Mouse (Mus musculus): ENCODE data around the gene Tmprss13. TPM values are rescaled to one million over a fixed set of nuclear protein-coding genes. Genes with fewer than 3 reads are reported as not detected.

Tmprss13 gene
- not detected for total RNA-seq (2021)
- long read RNA-seq, result 0 reads

DNA sequence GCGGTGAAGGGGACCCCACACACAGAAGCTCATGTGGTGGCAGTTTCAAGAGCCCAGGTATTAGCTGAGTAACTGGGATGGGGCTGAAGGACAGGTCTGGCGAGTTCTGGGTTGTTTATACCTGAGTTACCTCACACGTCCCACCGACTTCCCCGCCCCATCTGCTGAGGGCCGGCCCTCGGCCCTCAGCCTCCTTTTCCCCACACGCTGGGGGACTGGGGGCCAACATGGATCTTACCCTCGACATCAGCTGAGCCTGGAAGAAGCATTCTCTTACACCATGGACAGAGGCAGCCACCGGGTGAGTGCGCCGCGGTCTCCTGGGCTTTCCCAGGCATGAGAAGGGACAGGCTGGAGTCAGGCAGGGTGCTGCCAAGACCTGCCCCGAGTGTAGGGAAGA lies at the start of gene Tmprss13:
TSS of gene Tmprss13 (plus strand) at position 246 of the 400 bp plus-strand sequence.
- no peak for DNase-seq (ENCODE audit: low spot score in 2 of 2)

DNA sequence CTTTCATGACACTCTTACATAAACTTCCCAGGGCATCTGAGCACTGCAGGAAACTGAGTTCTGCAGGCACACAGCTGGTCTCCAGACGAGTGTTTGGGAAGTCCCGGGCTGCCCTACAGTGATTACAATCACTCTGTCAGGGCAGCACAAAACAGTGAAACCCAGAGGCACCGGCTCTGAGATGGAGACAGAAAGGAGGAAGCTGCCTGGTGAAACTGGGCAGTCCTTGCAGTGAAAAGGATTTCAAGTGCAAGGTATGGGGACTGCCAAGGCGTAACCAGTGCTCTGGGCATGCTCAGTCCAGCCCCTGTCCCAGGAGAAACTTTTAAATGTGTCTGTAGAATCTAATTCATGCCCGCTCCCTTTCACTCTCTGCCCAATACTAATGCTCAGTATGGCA lies 46.7 kb upstream of the Tmprss13 start:
- DNase-seq (ENCODE audit: low spot score in 2 of 2), result no peak

DNA sequence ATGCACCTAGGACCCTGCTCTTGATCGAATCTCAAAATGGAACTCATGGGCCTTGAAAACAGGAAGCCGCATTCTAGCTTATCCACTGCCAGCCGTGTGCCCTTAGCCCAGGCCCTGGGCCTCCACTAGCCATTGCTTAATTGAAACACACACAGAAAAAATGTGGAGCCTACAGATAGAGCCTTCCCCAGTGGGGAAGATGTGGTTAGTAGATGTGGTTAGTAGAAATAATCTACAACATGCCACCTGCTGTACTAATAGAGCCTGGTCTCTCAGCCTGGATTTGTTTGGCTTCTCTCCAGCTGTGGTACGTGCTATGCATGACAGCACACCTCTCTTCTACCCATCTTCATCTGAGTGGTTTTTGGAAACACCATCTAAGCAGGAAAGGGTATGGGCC lies 44.7 kb upstream of the Tmprss13 start:
- no peak for DNase-seq (ENCODE audit: low spot score in 2 of 2)

DNA sequence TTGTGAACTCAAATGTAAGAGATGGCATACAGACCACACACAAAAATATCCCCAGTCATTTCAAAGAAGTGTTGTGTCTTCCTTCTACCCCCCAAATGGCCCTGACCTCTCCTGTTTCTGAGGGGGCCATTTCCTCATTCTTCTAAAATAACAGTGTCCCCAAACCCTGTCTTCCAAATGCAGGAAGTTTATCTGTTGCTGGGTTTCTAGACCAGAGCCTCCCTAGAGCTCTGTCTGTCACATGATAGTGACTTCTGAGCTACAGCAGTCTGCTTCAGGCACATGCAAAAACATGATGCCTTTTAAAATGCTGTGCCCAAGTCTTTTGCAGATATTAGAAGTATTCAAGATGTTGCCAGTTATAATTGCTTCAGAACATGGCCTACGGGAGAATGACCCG lies 44.3 kb upstream of the Tmprss13 start:
- DNase-seq (ENCODE audit: low spot score in 2 of 2), result no peak

DNA sequence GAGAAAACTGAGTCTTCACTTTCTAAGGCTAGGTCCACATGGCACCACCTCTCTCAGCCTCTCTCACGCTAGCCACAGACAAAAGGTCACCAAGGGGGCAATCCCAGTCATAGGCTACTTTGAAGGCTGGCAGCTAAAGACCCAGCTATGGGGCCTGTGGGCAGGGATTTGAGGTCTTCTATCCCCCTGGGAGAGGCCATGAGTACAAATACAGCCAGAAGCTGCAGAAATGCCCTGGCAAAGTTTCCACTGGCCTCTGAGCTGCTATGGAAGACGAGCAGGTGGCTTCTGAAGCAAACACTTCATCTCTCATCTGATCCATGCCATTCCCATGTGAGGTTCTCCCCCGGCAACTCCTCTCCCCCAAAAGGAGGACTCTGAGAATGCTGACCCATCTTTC lies 38.8 kb upstream of the Tmprss13 start:
- DNase-seq (ENCODE audit: low spot score in 2 of 2), result no peak

DNA sequence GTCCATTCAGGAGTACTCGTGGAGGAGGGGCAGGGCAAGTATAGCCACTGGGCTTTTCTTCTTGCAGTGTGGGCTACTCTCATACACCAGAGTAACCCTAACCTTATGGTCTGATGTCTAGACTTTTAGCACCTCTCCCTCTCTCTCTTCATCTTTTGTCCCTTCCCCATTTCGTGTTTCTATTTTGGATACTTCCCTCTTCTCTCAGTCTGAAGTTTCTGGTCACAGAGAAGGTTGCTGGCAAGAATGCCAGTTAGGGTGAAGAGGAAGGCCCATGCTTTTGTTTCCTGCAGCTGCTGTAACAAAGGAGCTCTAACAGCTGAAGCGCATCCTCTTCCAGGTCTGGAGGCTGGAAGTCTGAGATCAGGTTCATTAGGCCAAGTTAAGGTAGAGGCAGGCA lies 38.0 kb upstream of the Tmprss13 start:
- DNase-seq (ENCODE audit: low spot score in 2 of 2), result no peak

DNA sequence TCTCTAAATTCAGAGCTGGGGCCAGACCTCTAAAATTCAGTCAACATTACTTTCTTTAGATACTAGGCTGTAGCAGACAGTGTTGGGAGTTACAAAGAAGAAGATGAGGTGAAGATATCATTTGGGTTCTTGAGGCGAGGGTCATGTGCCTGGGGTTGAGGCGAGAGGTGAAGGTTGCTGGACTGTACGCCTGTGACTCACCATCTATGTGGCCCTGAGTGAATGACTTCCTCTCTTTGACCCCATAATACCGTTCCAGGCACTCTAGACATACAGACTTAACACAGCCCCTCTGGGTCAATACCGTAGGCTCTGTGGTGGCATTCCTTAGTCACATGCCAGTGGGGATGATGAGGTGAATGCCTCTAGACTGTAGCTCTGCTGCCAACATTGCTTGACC lies 36.4 kb upstream of the Tmprss13 start:
- no peak for DNase-seq (ENCODE audit: low spot score in 2 of 2)

DNA sequence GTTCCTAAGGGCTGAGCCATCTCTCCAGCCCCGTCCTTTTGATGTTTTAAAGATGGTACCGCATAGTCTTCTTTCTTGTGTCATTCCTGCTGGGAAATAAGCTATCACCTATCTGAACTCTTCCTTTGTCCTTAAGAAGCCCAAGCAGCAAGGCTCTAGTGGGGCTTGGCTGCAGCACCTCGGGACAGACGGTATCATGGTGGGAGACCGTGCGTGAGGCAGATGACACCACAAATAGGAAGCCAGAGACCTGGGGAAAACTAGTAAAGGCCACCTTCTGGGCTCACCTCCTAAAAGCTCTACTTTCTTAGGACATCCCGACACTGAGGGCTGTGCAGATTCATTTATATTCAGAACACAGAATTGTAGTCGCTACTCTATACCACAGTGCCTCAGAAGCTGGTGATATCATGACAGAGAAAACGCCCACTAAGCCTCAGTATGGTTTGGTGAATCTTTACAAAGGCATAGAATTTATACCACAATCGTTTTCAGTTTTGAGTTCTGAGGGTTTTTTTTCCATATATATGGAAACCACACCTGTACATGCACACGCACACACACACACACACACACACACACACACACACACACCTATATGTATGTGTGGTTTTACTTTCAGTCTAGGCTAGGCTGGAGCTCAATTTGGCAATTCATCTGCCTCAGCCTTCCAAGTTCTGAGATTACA lies 27.3 kb upstream of the Tmprss13 start:
- DNase-seq (ENCODE audit: low spot score in 2 of 2), result no peak

DNA sequence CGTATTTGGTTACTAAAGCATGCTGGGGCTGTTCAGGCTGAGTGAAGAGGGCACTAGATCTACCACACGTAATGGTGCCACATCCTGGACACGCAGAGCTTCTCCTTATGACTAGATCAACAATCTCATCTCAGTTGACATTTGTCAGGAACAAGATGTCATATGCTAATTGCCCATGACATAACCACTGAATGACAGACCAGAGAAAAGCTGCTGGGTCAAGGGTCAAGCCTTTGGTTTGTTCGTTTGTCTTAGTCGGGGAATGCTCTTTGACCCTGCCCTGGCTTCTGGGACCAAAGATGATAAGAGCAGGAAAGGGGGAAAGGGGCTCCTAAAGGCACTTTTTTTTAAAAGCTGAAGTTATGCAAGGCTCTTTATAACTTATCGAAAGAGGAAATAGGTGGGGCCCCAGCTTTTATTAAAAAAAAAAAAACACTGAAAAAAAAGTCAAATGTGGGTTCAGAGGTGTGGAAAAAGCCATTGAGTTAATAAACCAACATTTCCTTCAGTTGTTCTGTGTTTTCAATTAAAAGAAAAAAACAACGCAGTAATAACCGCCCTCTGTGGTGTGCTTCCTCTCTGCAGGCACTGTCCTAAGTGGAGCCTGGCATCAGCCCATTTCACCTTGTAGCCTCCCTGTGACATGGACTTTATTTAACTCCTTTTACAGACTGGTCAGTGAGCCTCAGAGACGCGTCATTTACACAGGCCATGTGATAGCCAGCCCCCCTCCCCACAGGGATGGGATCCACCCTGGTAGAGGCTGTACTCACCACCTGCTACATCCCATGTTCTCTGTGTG lies 24.5 kb upstream of the Tmprss13 start:
- DNase-seq (ENCODE audit: low spot score in 2 of 2), result no peak

DNA sequence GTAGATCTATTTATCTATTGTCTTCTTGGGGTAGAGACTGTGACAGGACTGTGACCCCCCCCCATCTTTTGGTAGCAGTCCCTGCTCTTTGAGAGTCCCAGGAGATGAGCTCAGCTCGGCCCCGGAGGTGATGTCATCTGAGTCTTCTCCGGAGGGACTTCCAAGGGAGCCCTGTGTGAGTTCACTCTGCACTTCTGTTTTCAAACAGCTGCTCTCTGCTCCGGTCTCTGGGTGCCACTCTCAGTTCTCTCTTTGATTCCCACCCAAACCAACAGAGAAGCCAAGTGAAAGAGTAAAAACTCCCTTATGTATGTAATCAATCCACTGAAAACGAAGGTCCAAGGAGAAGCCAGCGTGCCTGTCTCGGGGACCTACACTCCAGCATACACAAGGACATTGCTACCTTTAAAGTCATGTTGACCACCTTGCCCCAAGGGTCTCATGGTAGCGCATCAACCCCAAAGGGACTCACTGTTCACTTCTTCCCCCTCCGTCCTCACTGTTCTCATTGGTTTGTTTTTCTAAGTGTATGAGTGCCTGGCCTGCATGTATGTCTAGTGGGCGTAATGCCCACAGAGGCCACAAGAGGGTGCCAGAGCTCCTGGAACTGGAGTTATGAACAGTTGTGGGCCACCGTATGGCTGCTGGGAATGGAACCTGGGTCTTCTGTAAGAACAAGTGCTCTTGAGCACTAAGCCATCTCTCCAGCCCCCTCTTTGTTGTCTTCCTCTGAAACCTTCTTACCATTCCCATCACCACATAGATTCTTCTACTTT lies 19.5 kb upstream of the Tmprss13 start:
- peak in 1 of 2 experiments; percentile 18 for DNase-seq (ENCODE audit: low spot score in 2 of 2)

DNA sequence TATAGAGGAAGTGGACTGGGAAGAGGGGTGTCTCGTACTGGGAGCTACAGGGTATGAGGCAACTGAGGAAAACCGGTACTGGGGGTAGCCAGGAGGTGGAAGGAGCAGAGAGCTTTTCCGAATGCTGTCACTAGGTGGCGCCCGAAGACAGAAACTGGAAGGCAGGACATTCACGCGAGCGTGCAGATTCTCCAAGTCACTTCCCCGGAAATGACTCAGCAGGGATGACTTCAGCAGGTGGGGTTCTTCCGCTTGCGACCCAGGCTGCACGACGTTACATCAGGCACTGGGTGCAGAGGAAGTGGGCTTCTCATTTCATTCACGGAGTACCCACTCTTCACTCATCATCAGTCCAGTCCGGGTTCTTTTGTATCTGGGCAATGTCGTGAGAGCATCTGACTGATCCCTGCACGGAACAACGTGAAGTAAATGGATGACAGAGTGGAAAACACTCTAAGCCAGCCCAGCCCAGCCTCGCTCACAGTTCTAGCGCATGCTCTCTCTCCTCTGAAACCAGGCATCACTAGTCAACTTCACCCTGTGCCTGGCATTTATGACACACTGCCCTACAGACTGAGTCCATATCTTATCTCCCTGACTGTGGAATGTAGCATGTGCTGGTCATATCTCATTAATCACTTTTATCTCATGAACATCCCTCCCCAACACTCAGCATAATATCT lies 18.3 kb upstream of the Tmprss13 start:
- DNase-seq (ENCODE audit: low spot score in 2 of 2), result peak; percentile 93 to 98

DNA sequence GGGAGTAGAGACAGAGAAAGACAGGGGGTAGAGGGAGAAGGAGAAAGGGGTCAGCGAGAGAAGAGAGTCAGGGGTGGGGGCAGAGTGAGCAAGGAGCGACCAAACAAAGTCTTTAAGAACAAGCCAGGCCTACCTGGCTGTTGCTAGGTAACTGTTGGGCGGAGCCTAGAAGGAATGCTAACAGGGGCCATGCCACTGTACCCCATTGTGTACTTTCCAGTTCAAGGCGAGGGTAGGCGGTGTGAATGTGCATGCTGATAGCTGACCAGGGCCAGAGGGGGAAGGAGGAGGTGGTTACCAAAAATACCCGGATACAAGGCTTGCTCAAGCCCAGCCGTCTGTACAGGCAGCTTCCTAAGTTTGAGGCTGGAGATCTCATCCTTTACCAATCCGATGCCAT lies 17.1 kb upstream of the Tmprss13 start:
- no peak for DNase-seq (ENCODE audit: low spot score in 2 of 2)

DNA sequence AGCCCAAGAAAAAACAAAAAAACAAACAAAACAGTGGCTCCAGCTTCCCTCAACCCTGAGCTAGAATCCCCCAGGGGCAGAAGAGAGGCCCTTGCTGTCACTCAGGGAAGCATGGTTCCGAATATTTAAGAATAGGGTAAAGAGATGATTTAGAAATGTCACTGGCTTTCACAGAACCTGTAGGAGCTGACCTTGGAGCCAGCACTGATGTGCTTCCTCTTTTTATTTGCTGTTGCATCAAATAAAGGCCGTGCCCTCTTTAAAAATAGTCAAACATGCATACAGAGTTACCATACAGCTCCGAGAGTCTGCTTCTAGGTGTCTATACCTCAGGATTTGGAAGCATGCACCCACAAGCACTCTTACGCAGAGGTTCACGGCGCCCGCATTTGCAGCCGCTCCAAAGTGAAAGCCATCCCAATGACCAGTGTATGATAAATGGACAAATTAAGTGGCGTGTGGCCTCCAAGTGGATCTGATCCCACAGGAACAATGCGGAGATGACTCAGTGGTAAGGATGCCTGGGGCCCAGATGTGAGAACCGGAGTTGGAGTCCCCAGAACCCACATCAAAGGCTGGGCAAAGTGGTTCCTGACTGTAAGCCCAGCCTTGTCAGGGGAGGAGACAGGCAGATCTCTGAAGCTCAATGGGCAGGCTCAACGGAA lies 12.0 kb upstream of the Tmprss13 start:
- no peak for DNase-seq (ENCODE audit: low spot score in 2 of 2)

DNA sequence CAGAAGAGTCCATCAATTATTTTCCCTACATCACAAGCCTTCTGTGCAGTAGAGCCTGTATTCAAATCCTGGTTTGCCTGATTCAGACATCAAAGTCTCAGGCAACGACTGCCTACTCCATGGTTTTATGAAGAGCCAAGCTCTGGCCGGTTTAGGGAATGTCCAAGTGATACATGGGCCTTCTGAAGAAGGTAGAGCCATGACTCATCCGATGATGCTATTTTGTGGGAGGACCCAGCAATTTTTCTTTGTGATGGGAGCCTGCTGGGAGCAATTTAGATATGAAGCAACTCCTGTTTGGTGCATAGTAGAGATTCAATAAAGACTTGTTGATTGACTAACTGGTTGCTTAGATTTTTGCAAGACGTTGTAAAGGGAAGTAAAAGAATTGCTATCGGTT lies 10.4 kb upstream of the Tmprss13 start:
- no peak for DNase-seq (ENCODE audit: low spot score in 2 of 2)

DNA sequence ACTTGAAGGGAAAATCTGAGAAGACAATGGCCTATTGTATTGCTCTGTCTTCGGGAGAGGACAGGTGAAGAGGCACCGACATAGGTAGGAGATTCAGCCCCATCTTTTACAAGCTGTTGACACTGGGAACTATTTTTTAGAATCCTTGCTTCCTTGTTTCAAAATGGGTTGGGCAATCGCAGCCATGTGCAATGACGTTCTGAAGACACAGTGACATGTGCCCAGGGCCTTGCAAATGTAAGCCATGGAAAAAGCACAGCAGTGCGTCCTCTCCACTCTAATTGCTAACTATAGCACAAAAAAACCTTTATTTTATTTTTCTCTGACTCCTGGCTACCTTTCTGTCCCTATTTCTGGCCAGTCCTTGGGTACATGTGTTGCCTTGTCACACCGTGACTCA lies 7.0 kb upstream of the Tmprss13 start:
- DNase-seq (ENCODE audit: low spot score in 2 of 2), result no peak

DNA sequence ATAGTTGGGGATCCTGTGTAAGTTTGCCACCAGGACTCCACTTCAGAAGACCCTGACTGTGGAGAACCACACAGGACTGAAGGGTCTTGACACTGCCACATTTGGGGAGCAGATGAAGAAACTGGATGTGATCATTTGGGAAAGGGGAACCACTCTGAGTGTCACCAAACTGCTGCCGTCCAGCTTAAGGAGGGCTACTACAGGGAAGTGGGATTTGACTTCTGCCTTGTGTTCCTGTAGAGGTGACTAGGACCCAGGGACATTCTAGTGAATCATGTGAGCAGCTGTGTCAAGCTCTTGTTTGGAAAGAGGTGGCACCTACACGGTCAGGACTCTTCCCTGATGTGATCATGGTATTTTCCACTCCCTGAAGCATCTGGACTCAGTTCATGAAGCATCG lies 5.0 kb upstream of the Tmprss13 start:
- DNase-seq (ENCODE audit: low spot score in 2 of 2), result no peak

DNA sequence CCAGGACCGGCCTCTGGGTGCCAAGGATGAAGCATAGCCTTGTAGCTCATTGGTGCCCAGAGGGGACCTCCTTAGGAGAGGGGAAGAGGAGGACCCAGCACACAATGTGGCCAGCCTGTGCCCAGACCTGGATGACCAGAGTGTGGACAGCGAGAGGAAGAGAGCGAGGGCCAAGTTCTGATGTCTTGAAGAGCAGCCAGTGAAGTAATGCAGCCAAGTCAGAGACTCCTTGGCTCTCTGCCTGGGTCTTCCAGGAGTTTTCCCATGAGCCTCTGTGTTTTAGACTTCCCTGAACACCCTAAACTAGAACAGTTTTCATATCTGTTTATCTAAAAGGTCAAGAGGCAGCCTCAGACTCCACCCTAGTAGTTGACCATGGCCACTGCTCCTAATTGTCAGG lies 1.3 kb upstream of the Tmprss13 start:
- DNase-seq (ENCODE audit: low spot score in 2 of 2), result no peak

DNA sequence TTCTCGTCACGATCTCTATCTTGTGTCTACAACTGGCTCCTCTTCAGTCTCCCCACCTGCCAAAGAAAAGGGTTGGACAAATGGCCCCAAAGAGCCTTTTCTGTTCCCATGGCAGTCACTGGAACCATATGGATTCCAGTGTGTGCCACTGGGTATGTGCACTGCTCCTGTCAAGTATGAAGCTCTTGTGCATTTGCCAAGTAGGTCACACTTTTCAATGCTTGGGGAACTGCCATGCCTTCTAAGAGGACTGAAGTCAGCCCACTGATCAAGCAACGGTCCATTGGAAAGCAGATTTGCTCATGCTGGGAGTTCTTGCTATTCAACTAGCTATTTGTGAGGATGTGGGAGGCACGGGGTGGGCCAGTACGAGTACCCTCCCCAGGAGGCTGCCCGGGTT lies 2.6 kb downstream of the Tmprss13 start:
- DNase-seq (ENCODE audit: low spot score in 2 of 2), result no peak

DNA sequence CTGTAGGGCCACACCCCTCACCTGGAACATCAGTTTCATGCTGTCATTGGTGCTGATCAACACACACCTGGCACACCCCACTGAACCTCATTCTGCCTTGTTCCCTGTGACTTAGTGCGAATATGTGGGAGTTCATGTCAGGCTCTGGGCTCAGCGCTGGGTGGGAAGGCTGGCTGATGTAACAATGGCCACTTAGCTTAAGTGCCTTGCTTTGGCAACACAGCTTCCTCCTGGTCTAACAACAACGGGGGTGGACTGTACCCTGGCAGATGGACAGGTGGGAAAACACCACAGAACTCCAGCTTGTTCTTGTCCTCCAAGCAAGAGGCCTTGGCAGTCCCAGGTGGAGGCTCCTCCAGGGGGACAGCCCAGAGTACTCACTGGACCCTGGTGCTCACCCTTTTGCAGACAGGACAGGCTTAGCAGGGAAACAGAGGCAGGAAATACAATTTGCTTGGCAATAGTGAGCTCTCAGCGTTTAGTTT lies 3.1 kb downstream of the Tmprss13 start:
- DNase-seq (ENCODE audit: low spot score in 2 of 2), result no peak

DNA sequence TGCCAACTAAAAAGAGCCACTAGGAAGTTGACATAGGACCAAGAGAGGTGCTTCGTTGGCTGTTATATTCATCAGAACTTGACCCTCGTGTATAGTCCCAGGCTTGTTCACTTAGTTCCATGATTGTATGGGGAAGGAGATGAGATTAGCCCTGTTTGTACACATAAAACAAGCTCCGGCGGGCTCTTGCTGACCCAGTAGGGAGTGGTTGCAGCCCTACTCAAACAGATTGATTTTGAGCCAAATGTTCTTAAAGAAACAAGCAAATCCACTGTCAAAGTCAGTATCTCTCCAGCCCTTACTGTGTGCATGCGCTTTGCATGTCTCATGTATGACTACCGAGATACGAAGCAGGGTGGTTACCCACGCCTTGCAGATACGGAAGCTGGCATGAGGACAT lies 7.5 kb downstream of the Tmprss13 start:
- no peak for DNase-seq (ENCODE audit: low spot score in 2 of 2)

DNA sequence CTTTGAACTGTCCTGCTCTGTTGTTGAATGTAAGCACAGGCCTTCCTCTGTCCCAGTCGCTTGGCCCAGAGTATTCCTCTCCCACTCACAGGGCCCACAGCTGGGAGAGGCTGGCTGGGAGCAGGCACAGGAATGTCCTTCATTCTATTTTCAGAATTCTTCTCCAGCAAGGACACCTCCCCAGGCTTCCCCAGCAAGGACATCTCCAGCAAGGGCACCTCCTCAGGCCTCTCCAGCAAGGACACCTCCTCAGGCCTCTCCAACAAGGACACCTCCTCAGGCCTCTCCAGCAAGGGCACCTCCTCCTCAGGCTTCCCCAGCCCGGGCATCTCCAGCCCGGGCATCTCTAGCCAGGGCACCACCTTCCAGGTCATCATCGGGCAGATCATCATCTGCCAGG lies 9.4 kb downstream of the Tmprss13 start:
- no peak for DNase-seq (ENCODE audit: low spot score in 2 of 2)
